Mouse (Mus musculus): ENCODE results near the gene Camkmt.

The Camkmt gene

DNA sequence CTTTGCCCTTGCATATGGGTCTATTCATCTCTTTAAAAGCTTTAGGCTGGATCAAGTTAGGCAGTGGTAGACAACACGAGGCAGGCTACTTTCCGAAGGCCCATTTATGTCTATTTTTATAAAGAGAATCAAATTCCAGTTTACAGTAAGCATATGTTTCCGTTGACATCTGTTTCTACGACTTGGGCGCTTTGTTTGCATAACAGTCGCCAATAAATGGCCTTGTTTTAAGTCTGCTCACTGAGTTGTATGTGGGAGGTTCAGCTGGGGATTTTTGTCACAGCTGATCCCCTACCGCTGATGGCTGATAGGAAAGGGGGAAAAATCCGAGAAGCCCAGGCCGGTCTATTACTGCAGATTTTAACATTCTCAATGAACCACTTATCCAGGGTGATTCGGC lies 285.2 kb downstream of the Camkmt start:
- no peak for DNase-seq

GRCm38 (mm10) chr17:85377496-85377895 lies 287.1 kb downstream of the Camkmt start:
- no peak for DNase-seq

GRCm38 (mm10) chr17:85379101-85379500 lies 288.7 kb downstream of the Camkmt start:
- DNase-seq: no peak

GRCm38 (mm10) chr17:85381578-85382223 lies 291.3 kb downstream of the Camkmt start:
- DNase-seq: no peak

GRCm38 (mm10) chr17:85382344-85382743 lies 292.0 kb downstream of the Camkmt start:
- no peak for DNase-seq

- no peak for DNase-seq
These were observed 292.6 kb downstream of the Camkmt start for GRCm38 (mm10) chr17:85382906-85383305.

DNA sequence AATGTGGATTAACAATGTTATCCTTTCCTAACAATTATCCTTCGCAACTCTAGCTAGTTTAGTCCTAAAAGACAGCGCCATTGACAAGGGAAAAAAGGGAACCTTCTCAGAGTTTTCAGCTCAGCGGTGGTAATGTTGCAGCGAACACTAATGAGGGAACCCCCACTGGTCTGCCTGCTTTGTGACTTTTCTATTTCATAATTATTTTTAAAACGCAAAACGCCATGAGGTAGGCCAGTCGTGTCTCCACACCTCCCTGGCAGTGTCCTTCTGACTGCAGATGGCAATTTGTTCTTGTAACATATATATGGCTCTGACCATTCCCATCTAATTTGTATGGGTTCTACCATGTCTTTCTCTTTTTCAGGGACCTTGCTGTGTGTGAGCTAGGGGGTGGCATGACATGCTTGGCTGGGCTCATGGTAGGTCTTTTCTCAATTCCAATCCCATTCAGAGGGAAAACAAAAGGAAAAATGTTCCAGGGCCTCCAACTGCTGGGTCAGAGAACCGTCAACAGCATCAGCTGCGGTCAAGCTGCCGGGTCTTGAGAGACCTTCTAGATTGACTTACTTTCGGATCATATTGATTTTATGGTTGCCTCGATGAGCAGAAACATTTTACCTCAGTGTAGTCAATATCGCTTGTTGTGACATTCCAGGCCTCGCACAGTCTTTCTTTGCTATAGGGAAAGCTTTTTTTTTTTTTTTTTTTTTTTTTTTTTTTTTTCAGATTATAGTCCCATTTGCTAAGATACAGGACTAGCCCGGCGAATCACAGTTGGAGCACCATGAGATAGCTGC lies 302.9 kb downstream of the Camkmt start:
- DNase-seq: no peak

GRCm38 (mm10) chr17:85393891-85394321 lies 303.6 kb downstream of the Camkmt start:
- no peak for DNase-seq

DNA sequence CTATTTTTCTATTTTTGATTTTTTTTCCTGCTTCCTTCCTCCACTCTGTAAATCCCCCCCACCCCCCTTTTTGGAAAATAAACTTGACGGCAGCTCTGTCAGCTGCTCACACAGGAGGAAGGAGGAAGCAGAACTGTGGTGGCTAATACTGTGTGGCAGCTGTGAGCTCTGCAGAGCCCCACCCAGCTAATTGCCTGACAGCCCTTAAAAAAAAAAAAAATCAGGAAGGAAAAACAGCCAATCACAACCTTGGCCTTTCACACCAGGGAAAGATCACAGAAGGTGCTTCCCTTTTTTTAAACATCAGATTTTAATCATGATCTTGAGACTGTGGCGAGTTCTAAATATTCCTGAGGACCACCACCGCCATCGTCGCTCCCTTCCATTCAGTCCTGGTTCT lies 305.1 kb downstream of the Camkmt start:
- peak; percentile 13 for DNase-seq

GRCm38 (mm10) chr17:85400751-85401150 lies 310.4 kb downstream of the Camkmt start:
- DNase-seq: no peak

GRCm38 (mm10) chr17:85405161-85405560 lies 314.8 kb downstream of the Camkmt start:
- DNase-seq: no peak

DNA sequence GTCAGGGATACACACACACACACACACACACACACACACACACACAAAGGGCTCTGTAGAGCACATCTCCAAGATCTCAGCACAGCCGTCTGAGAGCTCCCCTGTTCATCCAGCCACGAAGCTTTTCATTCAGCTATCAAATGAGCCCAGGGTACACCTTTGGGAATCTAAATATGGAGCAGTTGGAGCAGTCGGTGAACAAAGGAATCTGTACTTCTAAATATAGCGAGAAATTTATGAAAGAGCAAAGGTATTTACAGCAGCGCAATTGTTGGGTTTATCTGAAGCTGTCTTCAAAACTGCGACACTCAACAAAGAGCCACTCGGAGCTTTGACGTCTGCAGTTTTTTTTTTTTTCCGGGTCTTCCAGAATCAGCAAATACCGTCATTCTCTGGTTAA lies 315.8 kb downstream of the Camkmt start:
- no peak for DNase-seq

DNA sequence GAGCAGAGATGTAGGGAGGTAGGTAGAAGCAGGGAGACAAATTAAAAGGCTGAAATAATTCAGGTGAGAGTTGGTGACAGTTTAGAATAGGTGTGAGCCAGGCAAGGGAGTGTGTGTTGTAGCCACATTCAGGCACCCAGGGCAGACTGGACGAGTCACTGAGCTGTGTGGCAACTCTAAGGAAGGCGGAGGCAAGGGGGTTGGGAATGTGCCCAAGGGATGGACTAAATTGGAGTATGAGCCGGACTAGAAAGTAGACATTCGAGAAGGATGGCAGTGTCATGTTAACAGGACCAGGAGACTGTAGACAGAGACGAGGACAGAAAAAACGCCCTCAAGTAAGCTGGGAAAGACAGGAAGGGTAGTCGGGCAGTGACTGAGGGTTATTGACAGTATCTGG lies 338.5 kb downstream of the Camkmt start:
- DNase-seq: no peak

GRCm38 (mm10) chr17:85432923-85433322 lies 342.6 kb downstream of the Camkmt start:
- no peak for DNase-seq

GRCm38 (mm10) chr17:85443036-85443435 lies 352.7 kb downstream of the Camkmt start:
- no peak for DNase-seq

- DNase-seq: no peak
These were observed 364.1 kb downstream of the Camkmt start for GRCm38 (mm10) chr17:85454419-85454983.

GRCm38 (mm10) chr17:85455063-85455462 lies 364.7 kb downstream of the Camkmt start:
- DNase-seq: peak; percentile 7

DNA sequence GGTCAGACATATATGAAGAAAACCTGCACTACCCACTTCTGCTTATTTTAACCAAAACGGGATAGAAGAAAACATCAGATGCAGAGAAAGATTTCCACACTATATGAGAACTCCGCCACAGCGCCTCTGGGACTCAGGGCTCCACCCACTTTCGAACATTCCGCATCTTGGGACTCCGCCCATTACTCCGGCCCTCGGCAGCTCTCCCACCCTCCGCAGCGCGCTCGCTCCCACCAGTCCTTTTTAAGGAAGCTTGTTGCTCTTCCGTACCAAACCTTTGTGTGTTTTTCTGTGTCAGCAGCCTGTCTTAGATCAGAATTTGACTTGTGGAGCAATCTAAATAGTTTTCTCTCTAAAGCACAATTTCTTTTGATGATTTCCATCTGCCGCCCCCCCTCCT lies 367.7 kb downstream of the Camkmt start:
- peak; percentile 14 for DNase-seq

DNA sequence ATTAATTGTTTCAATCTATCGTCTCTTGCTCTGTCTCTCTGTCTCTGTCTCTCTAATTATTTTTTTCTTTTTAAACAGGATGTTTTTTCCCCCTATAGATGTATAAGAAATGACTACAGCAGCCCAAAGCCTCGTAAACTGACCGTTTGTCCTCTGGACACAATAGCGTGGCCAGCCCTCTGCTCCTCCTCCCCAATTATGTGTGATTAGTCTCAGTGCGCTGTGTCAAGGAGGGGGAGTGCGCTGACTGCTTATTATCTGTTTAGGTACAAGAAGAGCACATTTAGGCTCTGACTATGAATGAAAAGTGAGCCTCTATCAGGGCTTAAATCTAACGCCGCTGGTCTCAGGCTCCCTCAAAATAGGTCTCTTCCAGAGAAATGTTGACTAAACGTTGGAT lies 368.2 kb downstream of the Camkmt start:
- DNase-seq: no peak

DNA sequence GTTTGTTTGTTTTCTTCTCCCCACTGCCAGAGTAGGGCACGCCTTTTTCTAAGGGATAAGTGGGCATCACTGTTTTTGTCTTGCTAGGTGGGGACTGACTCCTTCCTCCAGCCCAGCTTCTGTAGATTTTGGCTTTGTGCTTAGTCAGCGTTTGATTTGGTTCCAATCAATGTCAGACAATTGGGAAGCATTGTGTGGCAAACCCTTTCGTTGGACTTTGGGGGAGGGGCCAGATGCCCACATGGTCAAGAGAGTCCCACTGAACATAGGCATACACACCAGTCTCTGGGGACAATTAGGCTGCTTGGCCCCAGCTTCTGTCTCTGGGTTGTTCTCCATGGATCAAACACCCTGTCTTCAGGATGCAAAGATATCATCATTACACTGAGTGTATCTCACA lies 371.2 kb downstream of the Camkmt start:
- DNase-seq: no peak

GRCm38 (mm10) chr17:85463497-85464392 lies 373.4 kb downstream of the Camkmt start:
- peak; percentile 24 for DNase-seq

GRCm38 (mm10) chr17:85464466-85465411 lies 374.4 kb downstream of the Camkmt start:
- peak; percentile 70 for DNase-seq

All from kidney, postnatal 14 days (tissue).